Mouse (Mus musculus): ENCODE results near the gene Med16.

Med16 gene

DNA sequence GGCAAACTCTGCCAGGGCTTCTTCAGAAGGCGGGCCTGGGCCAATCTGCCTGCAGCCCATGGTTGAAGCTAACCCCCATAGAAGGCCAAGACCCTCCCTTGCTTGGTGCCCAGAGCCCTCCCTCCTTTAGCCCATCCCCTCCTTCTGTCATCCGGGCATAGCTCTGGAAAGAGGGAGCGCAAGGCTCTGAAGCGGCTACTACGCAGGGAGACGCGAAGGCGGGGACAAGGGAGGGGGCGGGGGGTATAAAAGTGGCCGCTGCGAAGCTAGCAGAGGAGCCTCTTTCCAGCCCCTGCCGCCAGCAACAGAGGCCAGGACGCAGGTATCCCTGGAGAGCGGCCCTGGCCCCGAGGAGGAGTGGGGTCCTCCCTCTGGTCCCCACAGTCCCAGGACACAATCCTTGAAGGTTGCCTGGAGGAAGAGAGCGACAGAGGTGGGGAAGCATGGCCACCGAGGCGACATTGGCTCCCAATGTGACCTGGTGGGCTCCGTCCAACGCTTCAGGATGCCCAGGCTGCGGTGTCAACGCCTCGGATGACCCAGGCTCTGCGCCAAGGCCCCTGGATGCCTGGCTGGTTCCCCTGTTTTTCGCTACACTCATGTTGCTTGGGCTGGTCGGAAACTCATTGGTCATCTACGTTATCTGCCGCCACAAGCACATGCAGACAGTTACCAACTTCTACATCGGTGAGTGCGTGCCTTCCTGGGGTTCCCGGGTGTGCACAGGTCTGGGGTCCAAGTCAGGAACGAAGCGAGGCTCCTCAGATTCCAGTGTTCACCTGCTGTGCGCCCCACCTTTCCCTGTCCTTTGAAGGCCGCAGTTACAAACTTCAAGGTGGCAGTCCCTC is 9.7 kb upstream of the Med16 start:
- CTCF ChIA-PET: no interaction called here

GRCm38 (mm10) chr10:79917532-79918100 is 8.9 kb upstream of the Med16 start:
- CTCF ChIA-PET: no interaction called here

GRCm38 (mm10) chr10:79916808-79917531 is 8.2 kb upstream of the Med16 start, which contains the start of gene Kiss1r:
TSS of gene Kiss1r (plus strand) at chr10:79916971.
- CTCF ChIA-PET: no interaction called here

- CTCF ChIA-PET: no interaction called here
Observed at GRCm38 (mm10) chr10:79916081-79916480, 7.4 kb upstream of the Med16 start.

DNA sequence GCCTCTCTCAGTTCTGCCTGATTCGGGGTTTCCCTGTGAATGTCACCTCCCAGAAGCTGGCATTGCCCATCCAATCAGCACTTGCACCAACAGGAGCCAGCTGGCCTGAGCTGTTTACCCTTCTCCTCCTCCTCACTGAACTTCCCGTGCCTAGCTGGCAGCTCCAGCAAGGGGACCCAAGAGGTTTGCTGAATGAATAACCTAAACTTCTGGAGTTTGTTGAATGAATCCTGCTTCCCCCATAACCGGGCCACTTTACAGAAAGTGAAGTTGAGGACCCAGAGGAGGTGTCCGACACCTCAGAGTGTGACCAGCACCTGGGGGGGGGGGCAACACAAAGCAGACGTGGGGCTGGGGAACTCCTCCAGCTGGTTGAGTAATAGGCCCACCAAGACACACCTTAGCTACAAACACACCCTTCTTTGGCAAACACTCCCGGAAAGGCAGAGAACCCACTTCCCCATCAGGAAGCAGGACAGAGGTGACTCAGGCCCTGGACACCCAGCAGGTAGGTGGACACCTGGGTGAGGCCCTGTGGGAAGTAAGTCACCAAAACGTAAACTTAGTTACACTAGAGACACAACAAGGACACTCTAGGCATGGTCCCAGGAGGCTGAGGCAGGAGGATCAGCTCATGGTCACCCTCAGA is 6.3 kb upstream of the Med16 start:
- CTCF ChIA-PET: interaction anchor here (1.2 kb wide), 1 partner anchor 9 kb away, joined by 7 read pairs; no protein-coding TSS in a partner anchor

GRCm38 (mm10) chr10:79914131-79914947 is 5.6 kb upstream of the Med16 start:
- CTCF ChIA-PET: interaction anchor here (0.5 to 1.2 kb wide), 5 partner anchors 10 to 327 kb away, joined by 3 to 8 read pairs (median 4); no protein-coding TSS in a partner anchor

- CTCF ChIA-PET: no interaction called here
Observed at GRCm38 (mm10) chr10:79912412-79912811, 3.7 kb upstream of the Med16 start.

- CTCF ChIA-PET: interaction anchor here (0.6 to 1.8 kb wide), 3 partner anchors 12 to 76 kb away, joined by 3 to 8 read pairs (median 3); no protein-coding TSS in a partner anchor
Observed at GRCm38 (mm10) chr10:79910556-79910955, 1.8 kb upstream of the Med16 start, which contains the start of gene Gm26602. TSS of gene Gm26602 (plus strand) at chr10:79910856.

- CTCF ChIA-PET: interaction anchor here (0.6 kb wide), 2 partner anchors 37 to 151 kb away, joined by 3 read pairs; no protein-coding TSS in a partner anchor
Observed at GRCm38 (mm10) chr10:79909092-79909922, 584 bp upstream of the Med16 start.

DNA sequence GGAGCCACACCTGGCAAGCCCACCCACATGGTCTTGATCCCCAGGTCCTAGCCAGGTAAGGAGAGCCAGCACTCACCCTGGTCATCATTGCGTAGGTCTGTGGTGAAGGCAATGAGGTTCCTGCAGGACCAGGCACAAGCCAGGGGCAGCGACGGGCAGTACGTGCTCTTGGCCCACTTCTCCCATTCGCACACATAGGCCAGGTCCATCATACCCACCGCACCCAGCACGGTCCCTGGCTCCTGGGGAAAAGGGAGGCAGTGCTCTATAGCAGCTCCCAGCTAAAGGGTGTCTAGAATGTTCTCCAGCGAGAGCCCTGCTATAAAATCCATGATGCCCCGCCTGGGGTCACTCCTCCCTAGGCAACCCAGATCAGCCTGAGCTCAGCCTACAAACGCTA is 1.3 kb downstream of the Med16 start:
- CTCF ChIA-PET: interaction anchor here (0.6 kb wide), 1 partner anchor 20 kb away, joined by 3 read pairs; no protein-coding TSS in a partner anchor

DNA sequence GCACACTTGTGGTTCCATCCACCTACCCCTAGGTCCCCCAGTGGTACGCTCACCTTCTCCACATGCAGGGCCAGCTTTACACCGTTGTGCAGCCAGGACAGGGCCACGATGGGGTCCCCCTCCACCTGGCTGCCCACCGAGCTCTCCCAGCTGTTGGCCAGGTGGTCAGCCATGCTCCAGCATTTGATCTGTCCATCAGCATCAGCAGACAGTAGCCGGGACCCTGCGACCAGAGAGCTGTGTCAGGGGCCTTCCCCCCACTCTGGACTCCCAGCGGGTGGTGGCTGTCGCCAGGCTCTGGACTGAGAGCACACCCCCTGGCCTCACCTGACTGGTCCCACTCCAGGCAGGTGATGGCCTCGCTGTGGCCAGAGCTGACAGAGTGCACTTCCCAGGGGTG is 2.0 kb downstream of the Med16 start:
- CTCF ChIA-PET: interaction anchor here (0.6 to 1.4 kb wide), 2 partner anchors 20 to 23 kb away, joined by 3 read pairs; no protein-coding TSS in a partner anchor

DNA sequence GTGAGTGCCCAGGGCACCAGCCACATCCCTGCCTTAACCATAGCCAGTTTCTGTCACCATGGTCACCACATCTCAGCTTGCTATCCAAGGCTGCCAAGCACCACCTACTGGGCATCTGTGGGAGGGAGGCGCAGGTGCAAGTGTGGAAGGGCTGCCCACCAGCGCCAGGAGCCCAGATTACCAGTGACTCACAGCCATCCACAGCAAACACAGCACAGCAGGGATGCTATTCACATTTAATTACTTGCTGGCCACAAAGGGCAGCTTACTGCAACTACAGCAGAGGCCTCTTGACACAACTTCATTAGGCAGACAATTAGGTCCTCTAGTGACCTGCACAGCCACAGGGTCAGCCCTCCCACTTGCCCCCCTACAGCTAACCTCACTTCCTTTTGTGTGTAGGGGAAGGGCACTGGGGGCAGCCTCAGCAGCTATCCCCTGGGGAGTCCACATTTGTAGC is 7.7 kb downstream of the Med16 start:
- CTCF ChIA-PET: interaction anchor here (0.5 kb wide), 1 partner anchor 45 kb away, joined by 3 read pairs; no protein-coding TSS in a partner anchor

GRCm38 (mm10) chr10:79897316-79898245 is 11.1 kb downstream of the Med16 start:
- CTCF ChIA-PET: interaction anchor here (0.6 kb wide), 1 partner anchor 1337 kb away, joined by 3 read pairs; no protein-coding TSS in a partner anchor

DNA sequence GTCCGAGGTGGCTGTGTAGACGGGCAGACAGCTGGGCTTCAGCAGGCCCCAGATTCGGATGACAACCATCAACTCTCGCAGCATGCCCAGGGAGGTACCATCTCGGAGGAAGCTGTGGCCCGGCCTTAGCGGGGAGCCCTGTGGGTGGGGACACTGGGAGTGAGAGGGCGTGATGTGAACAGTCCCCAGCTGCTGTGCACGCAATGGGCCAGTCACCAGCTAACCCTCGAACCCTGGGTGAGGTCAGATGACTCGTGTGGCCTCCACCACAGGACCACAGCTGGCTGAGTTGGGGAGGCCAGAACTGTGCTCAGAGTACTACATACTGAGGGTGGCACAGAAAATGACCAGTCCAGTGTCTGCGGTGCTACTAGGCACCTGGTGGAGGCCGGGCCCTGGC is 11.9 kb downstream of the Med16 start:
- CTCF ChIA-PET: interaction anchor here (0.8 kb wide), 1 partner anchor 13 kb away, joined by 3 read pairs; no protein-coding TSS in a partner anchor

GRCm38 (mm10) chr10:79896306-79896705 is 12.4 kb downstream of the Med16 start:
- CTCF ChIA-PET: interaction anchor here (0.8 kb wide), 1 partner anchor 13 kb away, joined by 3 read pairs; no protein-coding TSS in a partner anchor

- CTCF ChIA-PET: interaction anchor here (0.5 to 2.2 kb wide), 4 partner anchors 9 to 65 kb away, joined by 3 to 6 read pairs (median 4); no protein-coding TSS in a partner anchor
Observed at GRCm38 (mm10) chr10:79892451-79893118, 16.1 kb downstream of the Med16 start.

DNA sequence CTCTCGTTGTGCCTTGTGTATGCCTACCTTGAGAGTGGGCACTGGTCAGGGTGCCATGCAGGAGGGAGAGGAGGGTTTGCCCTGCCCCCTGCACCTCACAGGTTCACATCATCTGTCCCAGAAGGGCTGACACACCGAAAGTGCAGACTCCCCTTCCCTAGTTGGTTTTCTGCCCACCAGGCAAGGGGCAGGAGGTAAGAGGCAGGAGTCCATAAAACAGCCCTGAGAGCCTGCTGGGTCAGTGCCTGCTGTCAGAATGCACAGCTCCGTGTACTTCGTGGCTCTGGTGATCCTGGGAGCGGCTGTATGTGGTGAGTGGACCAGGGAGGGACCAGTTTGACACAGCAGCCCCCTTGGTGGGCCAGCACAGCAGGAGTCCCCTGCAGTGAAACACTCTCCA is 18.1 kb downstream of the Med16 start, which contains the start of gene Cfd:
TSS of gene Cfd (plus strand) at position 184 of the 400 bp plus-strand sequence.
- CTCF ChIA-PET: interaction anchor here (1.2 kb wide), 1 partner anchor 30 kb away, joined by 3 read pairs; no protein-coding TSS in a partner anchor
